Mouse (Mus musculus) hindbrain, embryonic 16.5 days (tissue): ENCODE data around the gene Zbtb16. TPM values are rescaled to one million over a fixed set of nuclear protein-coding genes. Genes with fewer than 3 reads are reported as not detected.
A peak's percentile ranks its signal among the peaks of the same experiment; 100 is the strongest.

Experiments
- ATAC-seq: fragments of 200-750 bp; cut with Nextera tagmentation; 2 replicates; pipeline ENCODE4 v1.8.0; 2017; ENCODE audit warnings: moderate TSS enrichment, moderate library complexity
- H3K27ac ChIP-seq: fragments of 300-500 bp; sonication (generic); 2 replicates; pipeline ENCODE4 v1.5.1; 2014; ENCODE audit warnings: low read depth, mild to moderate bottlenecking, control low read depth, low read length, moderate library complexity
- H3K27me3 ChIP-seq: fragments of 300-500 bp; sonication (generic); replicated peaks from 2 replicates; pipeline ENCODE4 v1.6.1; 2014; ENCODE audit warnings: low read length; ENCODE audit not compliant: control insufficient read depth, insufficient read depth
- H3K36me3 ChIP-seq: fragments of 300-500 bp; sonication (generic); 2 replicates; pipeline ENCODE4 v1.6.1; 2014; ENCODE audit warnings: mild to moderate bottlenecking, low read length, moderate library complexity, mixed read lengths; ENCODE audit not compliant: control insufficient read depth, insufficient read depth
- H3K4me1 ChIP-seq: fragments of 300-500 bp; sonication (generic); 2 replicates; pipeline ENCODE4 v1.6.1; 2014; ENCODE audit warnings: low read depth, low read length; ENCODE audit not compliant: control insufficient read depth, insufficient read depth
- H3K4me2 ChIP-seq: fragments of 300-500 bp; sonication (generic); 2 replicates; pipeline ENCODE4 v1.6.1; 2014; ENCODE audit warnings: mild to moderate bottlenecking, low read length, control low read depth, moderate library complexity
- H3K4me3 ChIP-seq: fragments of 300-500 bp; sonication (generic); 2 replicates; pipeline ENCODE4 v1.5.1; 2014; ENCODE audit warnings: mild to moderate bottlenecking, low read length, control low read depth, moderate library complexity
- H3K9ac ChIP-seq: fragments of 300-500 bp; sonication (generic); 2 replicates; pipeline ENCODE4 v1.6.1; 2014; ENCODE audit warnings: low read depth, mild to moderate bottlenecking, control low read depth, low read length, moderate library complexity
- H3K9me3 ChIP-seq: fragments of 300-500 bp; sonication (generic); 2 replicates; pipeline ENCODE4 v1.6.1; 2014; ENCODE audit warnings: mild to moderate bottlenecking, low read length, moderate library complexity; ENCODE audit not compliant: control insufficient read depth
- WGBS: fragments of 180-500 bp; shearing (Covaris S2); extraction: QIAGEN DNeasy Blood & Tissue Kit; methylation state at CpG from one replicate; pipeline ENCODE4 v1.1.7; 2014; 5-methylcytosine and 5-hydroxymethylcytosine counted together
- polyA plus RNA-seq: library from polyadenylated mRNA; unstranded; fragments of >200 nt; fragmentation: Nextera tagmentation; extraction: Ambion mirVana; gene quantifications from 2 replicates; pipeline ENCODE4 v1.2.1, GENCODE M21; 2015

Zbtb16 gene
- polyA plus RNA-seq, 1 experiment from 2014 or later = 8.4 TPM

DNA sequence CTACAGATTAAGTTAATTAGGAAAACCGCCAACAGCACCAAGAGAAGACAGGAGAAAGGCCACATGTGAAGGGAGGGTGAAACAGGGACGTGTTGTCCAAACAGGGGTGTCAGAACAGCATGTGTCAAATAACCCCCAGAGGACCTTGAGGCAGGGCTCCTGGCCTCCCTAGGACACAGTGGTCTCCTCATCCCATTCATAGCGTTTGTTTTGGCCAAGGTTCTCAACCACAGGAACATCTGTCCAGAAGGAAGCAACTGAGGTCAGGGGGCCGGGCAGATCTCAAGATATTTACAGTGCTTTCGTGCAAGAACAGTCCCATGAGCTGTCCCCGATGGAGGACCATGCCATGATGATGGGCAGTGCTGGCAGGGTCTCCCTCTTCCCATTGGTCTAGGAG lies 49.2 kb downstream of the Zbtb16 start:
- Histone ChIP-seq H3K4me1 (no peaks in the 10 kb centered on the region; the same call in 1 of the 2 replicates), H3K9me3 (no peaks in the 10 kb centered on the region), H3K27ac (no peak overlapping the region), H3K4me2 (no peak overlapping the region), H3K27me3 (no peaks in the 10 kb centered on the region), H3K9ac (no peak overlapping the region), H3K36me3 (no peaks in the 10 kb centered on the region), H3K4me3 (no peak overlapping the region)
- ATAC-seq = no peak
- 62% methylated on average over 6 of the region's 6 CpGs for WGBS

GRCm38 (mm10) chr9:48784937-48785336 lies 51.1 kb downstream of the Zbtb16 start:
- H3K36me3 ChIP-seq = no peaks in the 10 kb centered on the region
- no peaks in the 10 kb centered on the region for H3K4me1 ChIP-seq
- no peak for ATAC-seq
- H3K9me3 ChIP-seq = no peaks in the 10 kb centered on the region
- no peak overlapping the region for H3K9ac ChIP-seq
- no peaks in the 10 kb centered on the region for H3K27me3 ChIP-seq
- WGBS = 77% methylated on average over 6 of the region's 6 CpGs
- no peak overlapping the region for H3K4me2 ChIP-seq
- no peak overlapping the region for H3K4me3 ChIP-seq
- H3K27ac ChIP-seq = no peak overlapping the region

- Histone ChIP-seq H3K27ac (no peak overlapping the region), H3K9me3 (no peaks in the 10 kb centered on the region), H3K4me1 (no peaks in the 10 kb centered on the region), H3K36me3 (no peaks in the 10 kb centered on the region), H3K4me2 (no peak overlapping the region), H3K9ac (no peak overlapping the region), H3K4me3 (no peak overlapping the region), H3K27me3 (no peaks in the 10 kb centered on the region)
- WGBS = 61% methylated on average over 4 of the region's 4 CpGs
- no peak for ATAC-seq
These were observed 52.7 kb downstream of the Zbtb16 start for GRCm38 (mm10) chr9:48783292-48783691.

- H3K9me3 ChIP-seq = no peaks in the 10 kb centered on the region
- ATAC-seq = peak; percentile 52; the same call in 1 of the 2 replicates
- no peaks in the 10 kb centered on the region for H3K4me1 ChIP-seq
- WGBS = 31% methylated on average over 15 of the region's 15 CpGs
- H3K27ac ChIP-seq = no peak overlapping the region
- H3K4me2 ChIP-seq = no peak overlapping the region
- H3K4me3 ChIP-seq = no peak overlapping the region
- no peak overlapping the region for H3K9ac ChIP-seq
- no peaks in the 10 kb centered on the region for H3K36me3 ChIP-seq
- no peaks in the 10 kb centered on the region for H3K27me3 ChIP-seq
These were observed 53.5 kb downstream of the Zbtb16 start for GRCm38 (mm10) chr9:48782284-48783060.

DNA sequence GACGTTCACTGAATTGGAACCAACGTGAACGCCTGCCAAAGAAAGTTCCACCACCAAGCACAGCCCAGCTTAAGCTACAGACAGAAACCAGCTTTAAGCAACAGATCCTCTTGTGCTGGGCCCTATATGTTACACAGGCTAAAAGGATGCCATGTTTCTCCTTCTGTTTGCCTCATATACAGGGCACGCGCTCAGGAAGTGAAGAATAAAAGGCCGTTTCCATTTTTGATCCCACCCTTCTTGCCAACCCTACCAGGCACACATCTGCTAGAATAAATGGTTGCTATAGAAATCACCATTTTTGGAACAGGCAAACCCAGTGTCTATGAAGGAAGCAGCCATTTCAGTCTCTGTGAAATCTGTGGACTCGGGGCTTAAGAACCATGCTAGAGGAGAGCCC lies 59.8 kb downstream of the Zbtb16 start:
- Histone ChIP-seq H3K27ac (no peak overlapping the region), H3K9me3 (no peaks in the 10 kb centered on the region), H3K9ac (no peak overlapping the region), H3K36me3 (no peaks in the 10 kb centered on the region), H3K4me2 (no peak overlapping the region), H3K4me3 (no peak overlapping the region), H3K27me3 (no peaks in the 10 kb centered on the region), H3K4me1 (no peaks in the 10 kb centered on the region)
- ATAC-seq = no peak
- WGBS = 67% methylated on average over 7 of the region's 7 CpGs

DNA sequence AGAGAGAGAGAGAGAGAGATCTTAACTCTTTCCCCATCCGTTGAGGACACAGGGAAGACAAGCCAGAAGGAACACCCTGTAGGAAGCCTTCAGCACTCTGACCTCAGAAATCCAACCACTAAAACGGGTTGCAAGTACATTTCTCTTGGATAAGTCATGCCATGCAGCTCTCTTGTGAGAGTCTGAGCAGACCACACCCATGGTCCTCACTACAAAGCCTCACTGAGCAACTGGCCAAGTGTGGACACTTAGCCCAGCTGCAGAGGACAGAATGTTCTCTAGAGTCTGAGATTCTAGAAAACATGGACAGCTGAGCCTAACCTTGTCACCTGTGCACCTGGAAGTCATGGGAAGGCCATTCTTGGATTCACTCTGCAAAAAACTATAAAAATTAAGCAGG lies 60.5 kb downstream of the Zbtb16 start:
- no peak overlapping the region for H3K9ac ChIP-seq
- WGBS = 65% methylated on average over 2 of the region's 2 CpGs
- no peak for ATAC-seq

DNA sequence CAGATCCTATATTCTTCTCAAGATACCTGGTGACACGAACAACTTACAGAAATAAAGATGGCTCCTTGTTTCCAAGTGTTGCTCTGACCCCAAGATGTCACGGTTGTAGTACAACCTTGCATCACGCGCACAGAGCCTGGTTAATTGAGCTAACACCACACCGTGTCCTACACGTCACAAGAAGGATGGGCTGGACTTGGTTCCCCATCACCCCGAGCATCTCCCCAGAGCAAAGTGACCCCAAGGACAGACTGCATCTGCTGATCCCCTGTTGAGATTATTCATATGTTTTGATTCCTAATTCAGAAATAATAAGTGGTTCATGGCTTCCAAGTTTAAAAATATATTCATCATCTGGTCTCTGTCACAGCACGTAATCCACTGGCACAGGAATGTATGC lies 62.3 kb downstream of the Zbtb16 start:
- no peak overlapping the region for H3K4me3 ChIP-seq
- no peak overlapping the region for H3K4me2 ChIP-seq
- no peak overlapping the region for H3K9ac ChIP-seq
- H3K4me1 ChIP-seq = no peaks in the 10 kb centered on the region
- H3K27me3 ChIP-seq = no peaks in the 10 kb centered on the region
- no peak for ATAC-seq
- no peak overlapping the region for H3K27ac ChIP-seq
- H3K9me3 ChIP-seq = no peaks in the 10 kb centered on the region
- WGBS = 88% methylated on average over 8 of the region's 8 CpGs
- no peaks in the 10 kb centered on the region for H3K36me3 ChIP-seq

More for the DNA sequence above, 60.5 kb downstream of the Zbtb16 start:
- Histone ChIP-seq H3K36me3 (no peaks in the 10 kb centered on the region), H3K4me2 (no peak overlapping the region), H3K4me3 (no peak overlapping the region), H3K4me1 (no peaks in the 10 kb centered on the region), H3K9me3 (no peaks in the 10 kb centered on the region), H3K27me3 (no peaks in the 10 kb centered on the region), H3K27ac (no peak overlapping the region)

DNA sequence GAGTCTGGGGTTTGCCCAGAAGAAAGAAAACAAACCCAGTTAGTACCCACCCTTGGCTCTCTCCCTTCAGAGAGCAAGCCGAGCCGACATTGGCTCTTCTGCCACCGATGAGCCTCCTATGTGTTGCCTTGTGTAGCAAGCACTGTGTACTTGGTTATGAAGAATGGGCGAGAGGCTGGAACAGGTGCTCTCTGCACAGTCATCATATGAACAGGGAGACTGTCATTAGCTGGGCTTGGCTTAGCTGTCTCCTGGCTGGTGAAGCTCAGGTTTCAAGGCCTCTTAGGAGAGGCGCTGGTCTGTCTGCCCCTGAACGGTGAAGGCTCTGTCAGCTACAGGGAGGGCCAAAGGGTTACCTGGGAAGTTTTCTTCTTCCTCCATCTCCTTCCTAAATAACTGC lies 62.9 kb downstream of the Zbtb16 start:
- Histone ChIP-seq H3K4me3 (no peak overlapping the region), H3K9me3 (no peaks in the 10 kb centered on the region), H3K27ac (no peak overlapping the region), H3K36me3 (no peaks in the 10 kb centered on the region), H3K4me2 (no peak overlapping the region), H3K27me3 (no peaks in the 10 kb centered on the region), H3K4me1 (no peaks in the 10 kb centered on the region), H3K9ac (no peak overlapping the region)
- WGBS = 93% methylated on average over 6 of the region's 6 CpGs
- no peak for ATAC-seq

GRCm38 (mm10) chr9:48771504-48771903 lies 64.5 kb downstream of the Zbtb16 start:
- Histone ChIP-seq H3K4me2 (no peak overlapping the region), H3K4me3 (no peak overlapping the region), H3K9me3 (no peaks in the 10 kb centered on the region), H3K27me3 (no peaks in the 10 kb centered on the region), H3K4me1 (no peaks in the 10 kb centered on the region), H3K36me3 (no peaks in the 10 kb centered on the region), H3K9ac (no peak overlapping the region), H3K27ac (no peak overlapping the region)
- WGBS = 97% methylated on average over 6 of the region's 6 CpGs
- ATAC-seq = no peak
